12 mouse cellular contexts compared by ENCODE assay signal in the genomic region with DNA sequence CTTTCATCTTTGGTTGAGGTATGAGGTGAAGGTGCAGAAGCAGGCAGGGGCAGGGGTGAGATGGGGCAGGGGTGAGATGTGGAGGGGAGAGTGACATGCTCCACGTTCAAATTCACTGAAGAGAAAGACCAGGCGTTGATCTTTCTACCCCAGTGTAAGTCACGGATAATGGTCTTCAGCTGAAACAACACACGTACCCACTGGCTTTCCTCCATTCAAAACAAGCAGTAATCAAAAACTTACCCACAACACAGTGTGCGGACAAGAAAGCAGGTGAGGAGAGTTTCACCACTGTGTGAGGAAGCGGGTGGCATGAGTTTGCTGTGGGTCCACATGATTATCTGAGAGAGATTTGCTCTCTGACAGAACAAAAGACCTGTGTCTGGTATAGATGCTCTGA.
"Had no signal": no experiment of that assay in that cellular context is flagged by ENCODE, and none has a peak within 500 bp of the region (broad histone marks: within the 10 kb centered on the region; RNA-seq: fewer than 3 reads in every experiment).

No protein-coding gene starts in this region.

- H3K4me2 ChIP-seq: liver, embryonic 11.5 days; liver, embryonic 15.5 days; lung, embryonic 14.5 days; midbrain, embryonic 12.5 days had no signal

- H3K4me3 ChIP-seq: left cerebral cortex, adult 2 months; limb, embryonic 10.5 days; liver, embryonic 15.5 days; megakaryocyte, embryonic 14.5 days; midbrain, embryonic 12.5 days had no signal

- H3K27me3 ChIP-seq: liver, embryonic 15.5 days; megakaryocyte, embryonic 14.5 days; midbrain, embryonic 12.5 days had no signal

- DNase-seq: kidney, postnatal 25 days; lung, embryonic 14.5 days; lung, postnatal 10 days; lung, postnatal 4 days; thymus, postnatal 4 days had no signal

- H3K9ac ChIP-seq: liver, embryonic 15.5 days; lung, embryonic 14.5 days; midbrain, embryonic 12.5 days had no signal

- H3K4me1 ChIP-seq: liver, embryonic 15.5 days; megakaryocyte, embryonic 14.5 days had no signal

- H3K9me3 ChIP-seq: limb, embryonic 10.5 days; liver, embryonic 15.5 days had no signal

- H3K27ac ChIP-seq: left cerebral cortex, adult 2 months; liver, embryonic 15.5 days; midbrain, embryonic 12.5 days; stomach, postnatal 0 days had no signal
